Mouse (Mus musculus) left cerebral cortex, adult 18-20 months (tissue): ENCODE measurements around the gene Ccdc51. TPM values are rescaled to one million over a fixed set of nuclear protein-coding genes. Genes with fewer than 3 reads are reported as not detected.

Experiments used
- DNase-seq, 2 experiments: peaks; one replicate each; pipeline ENCODE4 v3.0.0; 2021 to 2022; ENCODE audit warnings: low spot score in 2 of 2, mixed read lengths in 1 of 2
- long read RNA-seq, 2 experiments: library from polyadenylated mRNA; stranded (forward); transcript quantifications; one replicate each; pipeline ENCODE4 v2.0.0; 2021
- total RNA-seq, 2 experiments: library from RNA; stranded (reverse); gene quantifications; 2 replicates each; pipeline ENCODE4 v1.2.3; 2021

Ccdc51 gene
- total RNA-seq, result 1 to 10 TPM; 8.1 to 8.7 TPM
- long read RNA-seq, experiment 1, transcript Ccdc51-201 (4 exons, 1,526 nt), result major isoform, 7 of 10 reads
- long read RNA-seq, experiment 1, partial matches to known transcripts, result 3 of 10 reads
- long read RNA-seq, experiment 1, other reads (novel, unspliced or antisense), result 0 of 10 reads
- long read RNA-seq, experiment 2, transcript Ccdc51-201 (4 exons, 1,526 nt), result major isoform, 9 of 10 reads
- long read RNA-seq, experiment 2, partial matches to known transcripts, result 0 of 10 reads
- long read RNA-seq, experiment 2, other reads (novel, unspliced or antisense), result 1 of 10 reads

GRCm38 (mm10) chr9:109082124-109082800 is at the start of gene Ccdc51, which contains the start of gene Tma7:
Gene Ccdc51 (plus strand): TSS chr9:109082493.
Gene Tma7 (minus strand): TSS chr9:109082587.
- DNase-seq, result peak; percentile 88 to 90

DNA sequence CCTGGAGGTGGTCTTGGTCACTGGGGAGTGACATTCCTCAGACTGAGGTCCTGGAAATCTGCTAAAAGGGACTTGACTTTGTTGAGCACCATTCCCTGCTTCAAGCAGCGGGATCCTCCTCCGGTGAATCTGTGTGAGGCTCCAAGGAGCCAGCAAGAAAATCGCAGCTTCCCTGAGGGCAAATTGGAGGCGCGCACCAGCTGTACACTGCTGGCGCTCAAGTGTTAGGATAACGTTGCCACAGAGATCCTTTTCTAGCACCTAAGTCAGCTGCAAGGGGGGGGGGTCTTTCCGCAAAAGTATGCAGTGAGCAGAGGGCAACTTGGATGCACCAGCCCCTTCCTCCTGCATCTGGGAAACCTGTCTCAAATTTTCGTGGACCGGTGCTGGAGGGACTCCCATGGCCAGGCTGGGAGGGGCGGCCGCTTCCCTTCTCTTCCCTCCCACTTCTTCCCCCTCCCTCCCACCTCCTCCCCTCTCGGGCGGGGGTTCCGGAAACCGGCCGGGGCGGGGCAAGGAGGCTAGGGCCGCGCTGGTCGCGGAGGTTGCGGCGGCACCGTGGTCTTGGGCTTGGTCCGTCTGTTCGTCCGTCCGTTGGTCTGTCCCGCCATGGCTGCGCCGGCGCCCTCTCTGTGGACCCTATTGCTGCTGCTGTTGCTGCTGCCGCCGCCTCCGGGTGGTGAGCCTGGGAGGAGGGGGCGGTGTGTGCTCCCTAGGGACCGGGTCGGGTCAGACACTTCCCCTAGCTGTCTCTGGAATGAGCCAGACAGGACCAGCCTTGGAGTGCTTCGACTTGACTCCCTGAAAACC is 44.0 kb upstream of the Ccdc51 start, which contains the start of gene Shisa5:
Gene Shisa5, plus strand, starts transcription at position 480 of the 810 bp plus-strand sequence.
- no peak for DNase-seq

DNA sequence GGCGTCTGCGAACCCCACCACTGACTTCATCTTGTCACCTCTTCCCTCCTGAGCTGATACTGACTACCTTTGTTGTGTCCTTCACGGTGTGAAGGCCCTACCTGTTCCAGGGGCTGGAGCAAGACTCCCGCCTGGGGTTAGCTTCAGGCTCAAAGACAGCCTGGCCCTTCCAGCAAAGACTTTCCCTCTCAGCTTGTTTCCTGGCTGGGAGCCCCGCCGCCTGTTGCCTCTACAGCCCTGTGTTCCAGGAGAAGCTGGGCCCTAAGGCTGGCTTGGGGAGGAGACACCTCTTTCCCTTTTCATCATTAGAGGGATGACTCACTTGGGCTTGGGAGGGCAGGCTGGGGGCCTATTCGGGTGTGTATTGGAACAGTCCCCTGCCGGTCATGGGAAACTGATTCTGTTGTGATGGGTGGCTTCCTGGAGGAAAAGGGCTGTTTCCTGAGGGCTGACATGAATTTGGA is 43.4 kb upstream of the Ccdc51 start:
- DNase-seq, result no peak

GRCm38 (mm10) chr9:109039681-109040080 is 42.6 kb upstream of the Ccdc51 start:
- no peak for DNase-seq

DNA sequence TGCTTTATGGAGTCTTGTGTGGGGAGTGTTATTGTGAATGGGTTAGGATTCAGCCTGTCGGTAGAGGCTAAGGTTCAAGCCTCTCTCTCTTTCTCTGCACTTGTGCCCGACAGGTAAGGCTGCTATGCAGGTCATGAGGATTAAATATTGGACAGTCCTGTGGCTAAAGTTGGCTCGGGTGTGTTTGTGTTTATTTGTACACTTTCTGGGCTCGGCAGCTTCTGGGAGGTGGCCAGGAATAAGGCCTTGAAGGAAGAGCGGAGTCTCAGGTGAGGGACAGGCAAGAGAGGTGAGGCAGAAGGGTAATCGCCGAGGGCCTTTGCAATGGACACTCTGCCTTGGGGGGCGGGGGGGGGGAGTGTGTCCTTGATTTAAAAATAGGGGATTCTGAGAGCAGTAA is 42.1 kb upstream of the Ccdc51 start:
- no peak for DNase-seq

DNA sequence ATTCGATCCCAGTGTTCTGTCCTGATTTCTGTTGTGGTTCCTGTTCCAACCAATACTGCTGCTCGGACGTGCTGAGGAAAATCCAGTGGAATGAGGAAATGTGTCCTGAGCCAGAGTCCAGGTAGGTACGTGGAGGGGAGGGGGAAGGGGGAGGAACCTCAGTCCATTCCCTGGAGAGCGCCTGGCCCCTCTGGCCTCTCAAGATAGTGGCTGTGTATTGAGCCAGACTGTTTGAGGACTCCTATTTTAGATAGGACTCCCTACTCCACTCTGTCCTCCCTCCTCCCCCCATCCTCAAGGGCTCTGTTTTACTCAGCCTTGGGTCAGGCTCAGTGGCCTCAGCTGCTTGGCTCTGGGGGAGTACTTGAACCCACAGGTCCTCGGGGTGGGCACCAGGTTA is 41.4 kb upstream of the Ccdc51 start:
- no peak for DNase-seq

DNA sequence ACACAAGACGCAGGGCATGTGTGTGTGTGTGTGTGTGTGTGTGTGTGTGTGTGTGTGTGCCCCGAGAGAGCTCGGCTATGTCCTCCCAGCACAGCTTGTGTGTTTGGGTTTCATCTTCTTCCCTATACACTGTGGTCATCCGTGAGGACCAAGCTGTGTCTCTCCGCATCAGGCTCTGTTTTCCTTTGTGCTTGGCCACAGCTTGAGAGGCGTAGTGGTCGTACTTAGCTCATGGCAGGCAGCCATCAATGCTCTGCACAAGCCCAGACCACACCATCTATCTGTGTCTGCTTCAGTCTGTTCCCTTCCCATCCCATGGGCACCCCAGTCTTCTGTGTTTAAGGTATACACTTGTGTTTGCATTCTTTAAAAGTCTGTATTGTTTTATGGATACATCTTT is 40.9 kb upstream of the Ccdc51 start:
- DNase-seq, result no peak

GRCm38 (mm10) chr9:109046306-109046705 is 36.0 kb upstream of the Ccdc51 start:
- DNase-seq, result peak in 1 of 2 experiments; percentile 30

DNA sequence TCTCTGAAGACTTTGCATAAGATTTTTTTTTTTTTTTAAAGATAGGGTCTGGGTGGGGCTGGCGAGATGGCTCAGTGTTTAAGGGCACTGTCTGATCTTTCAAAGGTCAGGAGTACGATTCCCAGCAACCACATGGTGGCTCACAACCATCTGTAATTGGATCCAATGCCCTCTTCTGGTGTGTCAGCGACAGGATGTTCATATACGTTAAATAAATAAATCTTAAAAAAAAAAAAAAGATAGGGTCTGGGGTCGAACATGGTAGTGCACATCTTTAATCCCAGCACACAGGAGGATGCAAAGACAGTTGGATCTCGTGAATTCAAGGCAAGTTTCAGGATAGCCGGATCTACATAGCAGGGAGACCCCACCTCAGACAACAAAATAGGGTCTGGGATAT is 33.0 kb upstream of the Ccdc51 start:
- DNase-seq, result no peak

DNA sequence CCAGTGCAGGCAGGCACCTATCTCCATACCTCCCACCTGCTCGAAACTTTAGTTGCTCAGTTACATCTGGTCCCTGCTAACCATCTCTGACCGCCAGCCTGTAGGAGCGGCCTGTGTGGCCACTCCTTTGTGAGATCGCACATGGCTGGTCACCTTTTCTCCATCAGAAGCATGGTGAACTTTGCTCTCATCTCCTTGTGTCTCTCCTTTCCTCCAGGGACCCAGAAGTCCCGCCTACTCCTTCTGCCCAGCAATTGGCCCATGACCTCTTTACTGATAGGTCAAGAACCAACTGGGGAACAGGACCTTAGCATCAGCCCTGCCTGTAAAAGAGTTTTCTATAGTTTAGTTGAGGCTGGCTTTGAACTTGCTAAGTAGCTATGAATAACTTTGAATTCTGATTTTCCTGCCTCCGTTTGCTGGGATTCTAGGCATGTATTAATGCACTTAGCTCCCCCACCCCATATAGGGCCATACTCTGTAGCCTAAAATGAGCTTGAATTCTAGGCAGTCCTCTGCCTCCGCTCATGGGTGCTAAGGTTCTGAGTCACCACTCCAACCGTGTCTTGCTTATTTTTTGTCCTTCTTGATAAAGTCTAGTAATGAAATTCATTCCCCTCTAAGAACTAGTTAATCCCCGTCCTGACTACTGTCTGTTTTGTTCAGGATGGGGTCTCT is 32.2 kb upstream of the Ccdc51 start:
- no peak for DNase-seq

DNA sequence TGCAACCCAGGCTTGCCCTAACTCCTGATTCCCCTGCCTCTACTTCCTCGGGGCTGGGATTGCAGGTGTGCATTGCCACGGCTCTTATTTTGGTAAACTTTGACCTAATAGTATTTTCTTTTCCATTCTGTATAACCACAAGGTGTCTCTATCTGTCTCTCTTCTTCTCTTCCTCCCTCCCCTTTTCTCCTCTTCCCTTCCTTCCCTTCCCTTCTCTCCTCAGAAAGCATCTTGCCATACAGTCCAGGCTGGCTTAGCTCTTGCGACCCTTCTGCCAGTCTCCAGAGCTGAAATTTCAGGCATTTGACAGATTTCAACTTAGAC is 31.7 kb upstream of the Ccdc51 start:
- DNase-seq, result no peak

GRCm38 (mm10) chr9:109051011-109051501 is 31.2 kb upstream of the Ccdc51 start:
- no peak for DNase-seq

DNA sequence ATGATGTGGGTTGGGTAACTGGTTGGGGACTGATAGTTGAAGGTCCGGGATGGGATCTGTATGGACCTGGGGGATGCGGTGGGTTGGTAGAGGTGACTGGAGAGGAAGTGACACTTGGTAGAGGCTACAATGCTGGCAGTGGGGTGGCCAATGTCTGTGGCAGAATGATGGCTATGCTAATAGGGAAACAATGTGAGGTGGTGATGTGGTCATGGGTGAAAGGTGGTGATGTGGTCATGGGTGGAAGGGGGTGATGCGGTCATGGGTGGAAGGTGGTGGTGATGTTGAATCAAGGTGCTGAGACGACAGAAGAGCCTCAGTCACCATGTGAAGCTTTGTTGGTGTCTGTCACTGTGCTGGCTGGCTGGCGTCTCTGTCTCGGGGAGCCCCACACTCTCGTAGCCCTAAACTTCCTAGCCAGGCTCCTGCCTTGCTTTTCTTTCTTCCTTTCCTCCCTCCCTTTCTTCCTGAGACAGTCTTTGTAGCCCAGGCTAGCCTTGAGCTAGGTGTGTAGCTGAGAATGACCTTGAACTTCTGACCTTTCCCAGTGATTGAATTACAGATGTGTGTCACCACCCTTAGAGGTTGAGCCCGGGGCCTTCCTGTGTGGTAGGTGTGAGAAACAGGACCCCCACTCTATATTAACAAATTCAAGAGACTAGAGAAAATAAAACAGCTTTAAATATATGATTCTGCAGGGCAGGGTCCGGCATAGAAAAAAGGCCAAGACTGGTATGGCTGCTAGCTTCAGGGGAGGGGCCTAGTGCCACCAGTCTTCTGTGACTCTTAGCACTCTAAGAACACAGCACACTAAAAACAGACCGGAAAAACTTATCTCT is 30.4 kb upstream of the Ccdc51 start:
- DNase-seq, result no peak

GRCm38 (mm10) chr9:109052490-109053260 is 29.6 kb upstream of the Ccdc51 start:
- DNase-seq, result no peak

- DNase-seq, result no peak
Measured at GRCm38 (mm10) chr9:109053366-109053765, 28.9 kb upstream of the Ccdc51 start.

GRCm38 (mm10) chr9:109053851-109054250 is 28.4 kb upstream of the Ccdc51 start:
- no peak for DNase-seq

GRCm38 (mm10) chr9:109054712-109055111 is 27.6 kb upstream of the Ccdc51 start:
- peak; percentile 61 to 72 for DNase-seq

- DNase-seq, result no peak
Measured at GRCm38 (mm10) chr9:109055271-109056030, 26.8 kb upstream of the Ccdc51 start.
